Mouse (Mus musculus) forebrain, embryonic 16.5 days (tissue): ENCODE results near the gene Cmpk2. TPM values are rescaled to one million over a fixed set of nuclear protein-coding genes. Genes with fewer than 3 reads are reported as not detected.

Experiments
- ATAC-seq: fragments of 200-750 bp; cut with Nextera tagmentation; 2 replicates; pipeline ENCODE4 v1.8.0; 2017; ENCODE audit warnings: mild to moderate bottlenecking, moderate library complexity
- H3K27ac ChIP-seq: fragments of 300-500 bp; sonication (generic); 2 replicates; pipeline ENCODE4 v1.5.1; 2014; ENCODE audit warnings: low read length, control low read depth
- H3K27me3 ChIP-seq: fragments of 300-500 bp; sonication (generic); replicated peaks from 2 replicates; pipeline ENCODE4 v1.6.1; 2014; ENCODE audit warnings: low read length; ENCODE audit not compliant: control insufficient read depth, insufficient read depth
- H3K36me3 ChIP-seq: fragments of 300-500 bp; sonication (generic); 2 replicates; pipeline ENCODE4 v1.6.1; 2014; ENCODE audit not compliant: control insufficient read depth, insufficient read depth
- H3K4me1 ChIP-seq: fragments of 300-500 bp; sonication (generic); replicated peaks from 2 replicates; pipeline ENCODE4 v1.6.1; 2014; ENCODE audit warnings: low read length; ENCODE audit not compliant: control insufficient read depth, insufficient read depth
- H3K4me2 ChIP-seq: fragments of 300-500 bp; sonication (generic); 2 replicates; pipeline ENCODE4 v1.6.1; 2014; ENCODE audit warnings: mild to moderate bottlenecking, low read length, control low read depth
- H3K4me3 ChIP-seq: fragments of 300-500 bp; sonication (generic); replicated peaks from 2 replicates; pipeline ENCODE4 v1.5.1; 2014; ENCODE audit warnings: mild to moderate bottlenecking, low read length, control low read depth
- H3K9ac ChIP-seq: fragments of 300-500 bp; sonication (generic); replicated peaks from 2 replicates; pipeline ENCODE4 v1.6.1; 2014; ENCODE audit warnings: low read depth, low read length, control low read depth
- H3K9me3 ChIP-seq: fragments of 300-500 bp; sonication (generic); 2 replicates; pipeline ENCODE4 v1.6.1; 2016; ENCODE audit warnings: low read length; ENCODE audit not compliant: control insufficient read depth
- WGBS: fragments of 180-500 bp; shearing (Covaris S2); extraction: QIAGEN DNeasy Blood & Tissue Kit; methylation state at CpG from one replicate; pipeline ENCODE4 v1.1.7; 2014; 5-methylcytosine and 5-hydroxymethylcytosine counted together
- polyA plus RNA-seq: library from polyadenylated mRNA; unstranded; fragments of >200 nt; fragmentation: Nextera tagmentation; extraction: Ambion mirVana; gene quantifications from 2 replicates; pipeline ENCODE4 v1.2.1, GENCODE M21; 2015

Gene Cmpk2
- polyA plus RNA-seq, 1 experiment from 2014 or later, result 12.4 TPM

GRCm38 (mm10) chr12:26501042-26501441 is 32.0 kb downstream of the Cmpk2 start:
- Histone ChIP-seq H3K27ac (no peak overlapping the region), H3K9me3 (no peaks in the 10 kb centered on the region), H3K36me3 (no peaks in the 10 kb centered on the region), H3K4me2 (no peak overlapping the region), H3K9ac (no peak overlapping the region), H3K4me1 (no peaks in the 10 kb centered on the region), H3K4me3 (no peak overlapping the region), H3K27me3 (no peaks in the 10 kb centered on the region)
- ATAC-seq, result no peak
- 90% methylated on average over 3 of the region's 3 CpGs for WGBS

- H3K27me3 ChIP-seq, result no peaks in the 10 kb centered on the region
- ATAC-seq, result no peak
- 94% methylated on average over 4 of the region's 4 CpGs for WGBS
- H3K4me3 ChIP-seq, result no peak overlapping the region
- H3K36me3 ChIP-seq, result no peaks in the 10 kb centered on the region
- no peak overlapping the region for H3K9ac ChIP-seq
- H3K4me1 ChIP-seq, result peaks cover 4% of the 10 kb centered on the region
- H3K27ac ChIP-seq, result no peak overlapping the region
- no peak overlapping the region for H3K4me2 ChIP-seq
- no peaks in the 10 kb centered on the region for H3K9me3 ChIP-seq
Observed at GRCm38 (mm10) chr12:26510971-26511370, 42.0 kb downstream of the Cmpk2 start.

DNA sequence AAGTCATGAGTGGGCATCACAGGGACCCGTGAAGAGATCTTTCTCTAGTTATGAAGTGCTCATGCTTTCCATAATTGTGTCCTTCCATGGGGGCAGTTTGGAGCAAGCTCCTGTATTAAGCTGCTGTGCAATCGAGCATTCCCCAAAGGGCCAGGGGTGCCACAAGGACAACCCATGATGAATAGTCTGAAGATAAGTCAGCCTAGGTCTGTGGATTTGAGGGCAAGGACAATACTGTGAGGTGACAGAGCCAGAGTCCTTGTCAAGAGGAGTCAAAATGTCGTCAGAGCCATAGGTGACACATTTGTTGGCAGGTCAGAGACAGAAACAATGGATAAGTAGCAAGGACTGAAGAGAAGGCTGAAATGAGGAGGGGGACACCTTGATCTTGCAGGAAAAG is 49.2 kb downstream of the Cmpk2 start:
- ATAC-seq, result no peak
- H3K9me3 ChIP-seq, result no peaks in the 10 kb centered on the region
- H3K4me2 ChIP-seq, result no peak overlapping the region
- H3K9ac ChIP-seq, result no peak overlapping the region
- H3K36me3 ChIP-seq, result no peaks in the 10 kb centered on the region
- no peak overlapping the region for H3K27ac ChIP-seq
- H3K4me3 ChIP-seq, result no peak overlapping the region
- peaks cover 4% of the 10 kb centered on the region for H3K4me1 ChIP-seq
- no peaks in the 10 kb centered on the region for H3K27me3 ChIP-seq
- WGBS, result 85% methylated on average over 3 of the region's 3 CpGs

DNA sequence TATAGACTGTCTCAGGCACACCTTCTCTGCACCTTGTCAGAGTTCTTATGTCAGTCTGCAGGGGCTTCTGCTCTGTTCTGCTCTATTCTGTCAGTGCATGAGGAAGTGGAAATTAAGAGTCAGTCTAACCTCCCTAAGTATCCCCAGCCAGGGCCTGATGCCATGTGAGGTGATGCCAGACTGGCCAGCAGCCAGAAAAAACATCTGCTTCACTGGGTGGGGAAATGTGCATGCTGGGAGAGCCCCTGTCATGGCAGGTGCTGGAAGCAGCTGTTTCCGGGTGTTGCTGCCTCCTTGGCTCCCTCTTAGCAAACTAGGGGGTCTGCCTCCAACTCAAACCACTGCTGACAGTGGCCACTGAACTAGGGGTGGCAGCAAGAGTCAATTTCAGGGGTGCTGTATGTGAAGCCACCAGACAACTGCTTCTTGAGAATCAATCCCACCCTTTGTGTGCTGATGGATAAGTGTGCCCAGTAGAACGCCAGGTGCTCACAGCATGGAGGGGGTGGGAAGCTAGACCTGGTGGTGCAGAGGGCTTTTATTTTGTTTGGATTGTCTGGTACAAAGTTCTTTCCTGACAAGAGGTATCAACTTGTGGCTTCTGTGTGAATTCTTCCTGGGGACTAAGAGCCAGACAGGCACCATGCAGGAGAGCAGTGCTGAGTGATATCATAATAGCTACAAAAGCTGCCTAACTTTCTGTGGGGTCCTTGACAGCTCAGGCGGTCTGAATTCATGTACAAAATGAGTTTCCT is 56.1 kb downstream of the Cmpk2 start:
- Histone ChIP-seq H3K36me3 (no peaks in the 10 kb centered on the region), H3K9me3 (no peaks in the 10 kb centered on the region), H3K27me3 (no peaks in the 10 kb centered on the region), H3K27ac (peak overlapping the region; percentile 10; the same call in 1 of the 2 replicates), H3K9ac (no peak overlapping the region), H3K4me2 (no peak overlapping the region), H3K4me1 (peaks cover 14% of the 10 kb centered on the region), H3K4me3 (no peak overlapping the region)
- peak; percentile 76 for ATAC-seq
- 42% methylated on average over 3 of the region's 3 CpGs for WGBS

DNA sequence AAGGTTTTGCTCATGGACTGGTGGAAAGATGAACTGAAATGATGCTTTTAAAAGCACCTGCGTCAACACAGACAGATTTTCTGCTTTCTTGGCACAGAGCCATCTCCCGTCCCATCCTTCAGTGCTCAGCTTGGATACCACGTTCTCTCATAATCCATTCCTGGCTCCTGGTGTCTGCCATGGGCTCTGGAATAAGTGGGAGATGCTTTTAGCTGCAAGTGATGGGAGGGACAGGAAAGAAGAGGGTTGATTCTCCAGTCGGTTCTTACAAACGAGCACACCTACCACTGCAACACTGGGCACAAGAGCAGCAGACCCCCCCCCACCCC is 56.7 kb downstream of the Cmpk2 start:
- no peak overlapping the region for H3K9ac ChIP-seq
- no peaks in the 10 kb centered on the region for H3K36me3 ChIP-seq
- WGBS, result 26% methylated on average over 5 of the region's 5 CpGs
- 0 out of 2 replicates have a peak overlapping the region, but pooled peaks have one; percentile 19 for H3K27ac ChIP-seq
- H3K27me3 ChIP-seq, result no peaks in the 10 kb centered on the region
- H3K9me3 ChIP-seq, result no peaks in the 10 kb centered on the region
- peak; percentile 36 for ATAC-seq
- no peak overlapping the region for H3K4me3 ChIP-seq
- no peak overlapping the region for H3K4me2 ChIP-seq
- peaks cover 14% of the 10 kb centered on the region for H3K4me1 ChIP-seq

Other genes starting within 250 kb of the Cmpk2 start
- gene Rnf144a, start 54.0 kb upstream of the Cmpk2 start, polyA plus RNA-seq, result 38.2 and 38.9 TPM in 2 replicates
- 0.36 and 0.56 TPM in 2 replicates for gene Rsad2, start 12.8 kb upstream of the Cmpk2 start, polyA plus RNA-seq